In the genomic region with DNA sequence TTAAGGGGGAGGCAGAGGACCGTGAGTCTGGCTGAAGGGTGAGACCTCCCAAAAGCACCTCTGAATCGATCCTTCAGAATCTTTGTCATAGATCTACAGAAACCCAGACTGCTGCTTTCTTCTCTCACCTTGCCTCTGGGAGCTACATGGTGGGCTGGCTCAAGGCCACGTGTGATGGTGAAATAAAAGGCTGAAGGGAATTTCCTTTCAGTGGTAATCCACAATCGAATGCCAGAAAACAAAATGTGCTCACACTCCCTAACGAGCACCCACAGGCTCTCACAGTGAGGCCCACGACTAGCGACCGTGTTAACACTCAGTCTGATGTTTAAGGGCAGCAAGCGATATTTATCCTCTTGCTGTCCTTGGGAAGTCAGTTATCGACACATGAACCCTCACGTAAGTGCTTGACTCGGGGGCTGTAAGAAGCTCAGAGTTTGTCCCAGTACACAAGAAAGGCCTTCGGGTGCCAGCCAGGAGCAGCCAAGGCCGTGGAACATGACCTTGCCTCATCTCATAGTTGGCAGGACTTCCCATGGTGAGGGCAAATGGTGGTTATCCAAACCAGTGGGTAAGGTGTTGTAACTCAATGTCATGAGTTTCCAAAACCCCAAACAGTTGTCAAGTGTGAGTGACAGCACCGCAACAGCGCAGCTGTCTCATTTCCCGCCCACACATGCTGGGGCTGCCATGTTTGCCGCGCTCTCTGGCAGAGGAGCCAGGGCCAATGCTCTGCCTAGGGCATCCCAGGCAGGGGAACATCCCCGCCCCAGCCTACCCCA, we compare ENCODE assay signal across 10 mouse cellular contexts.
A peak's percentile ranks its signal among the peaks of the same experiment; 100 is the strongest.
DNase-seq lines count a peak whose midpoint lies in the region; ATAC-seq and TF ChIP-seq lines count a peak whose summit lies in the region.
"Had no signal": no experiment of that assay in that cellular context is flagged by ENCODE, and none has a peak within 500 bp of the region (broad histone marks: within the 10 kb centered on the region; RNA-seq: fewer than 3 reads in every experiment).

No protein-coding gene starts in this region.

- H3K36me3 ChIP-seq in C2C12 (ENCODE audit: control insufficient read depth, insufficient read depth) = no peaks in the 10 kb centered on the region
- no peaks in the 10 kb centered on the region for H3K36me3 ChIP-seq in midbrain, embryonic 15.5 days (replicated peaks)
- H3K36me3 ChIP-seq: midbrain, embryonic 13.5 days had no signal

- H3K4me3 ChIP-seq in C2C12 (ENCODE audit: insufficient read depth, poor library complexity, severe bottlenecking) = no peak overlapping the region
- no peak overlapping the region for H3K4me3 ChIP-seq in brown adipose tissue, adult 24 weeks (ENCODE audit: insufficient read depth, low read depth, low read length)
- no peak overlapping the region for H3K4me3 ChIP-seq in midbrain, embryonic 15.5 days
- H3K4me3 ChIP-seq: midbrain, embryonic 13.5 days had no signal

- intact Hi-C loops in left cerebral cortex, postnatal 36 days (cut with DNase I) = no loop called here

- peak; percentile 39 for DNase-seq in gastrocnemius, adult 18-20 months (ENCODE audit: low spot score)
- no peak for DNase-seq in gastrocnemius, postnatal 4 days (ENCODE audit: low spot score in 2 of 2)
- DNase-seq in lung, postnatal 14 days = peak; percentile 49
- DNase-seq in left cerebral cortex, postnatal 36 days (ENCODE audit: low spot score in 2 of 2) = no peak

- no peaks in the 10 kb centered on the region for H3K27me3 ChIP-seq in C2C12 (ENCODE audit: control insufficient read depth, insufficient read depth, insufficient read length)
- H3K27me3 ChIP-seq in midbrain, embryonic 15.5 days (replicated peaks) = no peaks in the 10 kb centered on the region
- H3K27me3 ChIP-seq: midbrain, embryonic 13.5 days had no signal

- no peak overlapping the region for H3K9ac ChIP-seq in midbrain, embryonic 15.5 days
- H3K9ac ChIP-seq: midbrain, embryonic 13.5 days had no signal

- WGBS in midbrain, embryonic 15.5 days = 80% methylated on average over 20 of the region's 20 CpGs

- H3ac ChIP-seq in C2C12 (ENCODE audit: control insufficient read depth, insufficient read length, low read depth) = no peak overlapping the region

- peak overlapping the region; percentile 99 for H3K27ac ChIP-seq in brown adipose tissue, adult 24 weeks (replicated peaks; ENCODE audit: low read depth, low read length)
- H3K27ac ChIP-seq in midbrain, embryonic 15.5 days = no peak overlapping the region
- H3K27ac ChIP-seq: midbrain, embryonic 13.5 days had no signal

- peaks cover 17% of the 10 kb centered on the region for H3K4me1 ChIP-seq in brown adipose tissue, adult 24 weeks (ENCODE audit: control insufficient read depth, insufficient read depth, insufficient read length, low read length)
- H3K4me1 ChIP-seq in midbrain, embryonic 15.5 days = peaks cover 4% of the 10 kb centered on the region; the same call in 1 of the 2 replicates
- H3K4me1 ChIP-seq: midbrain, embryonic 13.5 days had no signal

- no peak for TF ChIP-seq CTCF in C2C12 (IDR thresholded peaks at IDR 0.05; ENCODE audit: control insufficient read depth, insufficient read depth, insufficient read length)

- no peak for ATAC-seq in midbrain, embryonic 15.5 days (replicated peaks)
- no peak for ATAC-seq in inflammation-experienced regulatory T-cells, adult 6 months
- ATAC-seq: midbrain, embryonic 13.5 days had no signal

- no peaks in the 10 kb centered on the region for H3K9me3 ChIP-seq in midbrain, embryonic 15.5 days
- H3K9me3 ChIP-seq: midbrain, embryonic 13.5 days had no signal

- no peaks in the 10 kb centered on the region for H3K79me3 ChIP-seq in C2C12 (ENCODE audit: low read depth)

- H3K79me2 ChIP-seq in C2C12 (ENCODE audit: control insufficient read depth, insufficient read depth) = no peaks in the 10 kb centered on the region

- no peak overlapping the region for H3K4me2 ChIP-seq in midbrain, embryonic 15.5 days
- H3K4me2 ChIP-seq: liver, embryonic 11.5 days; midbrain, embryonic 13.5 days had no signal

TF ChIP-seq in C2C12, 6 proteins besides CTCF, POLR2A, EP300 and RAD21:
- TF ChIP-seq MYOD1 (IDR thresholded peaks at IDR 0.05; ENCODE audit: control insufficient read depth, insufficient read length, low read depth) (peak; percentile 95), MAX (IDR thresholded peaks at IDR 0.05) (no peak), CEBPB (IDR thresholded peaks at IDR 0.05; ENCODE audit: low read depth) (peak; percentile 24)

Comparison
In these comparisons a context has a peak if more than half of its experiments do, and no peak if none do; other contexts are left out.
1. DNase-seq: peak in gastrocnemius, adult 18-20 months (single experiment) and lung, postnatal 14 days (single experiment); none in gastrocnemius, postnatal 4 days (0 of 2) and left cerebral cortex, postnatal 36 days (0 of 2).